Mouse (Mus musculus): ENCODE data around the gene Pi4k2a. TPM values are rescaled to one million over a fixed set of nuclear protein-coding genes. Genes with fewer than 3 reads are reported as not detected.

Pi4k2a gene
- polyA plus RNA-seq, 1 experiment: 37.5 TPM

GRCm38 (mm10) chr19:42166130-42166529 lies 75.9 kb downstream of the Pi4k2a start:
- Histone ChIP-seq H3ac (ENCODE audit: control insufficient read depth, insufficient read length) (no peak overlapping the region), H3K27me3 (ENCODE audit: control insufficient read depth, insufficient read depth, insufficient read length) (no peaks in the 10 kb centered on the region), H3K36me3 (ENCODE audit: control insufficient read depth, insufficient read depth) (no peaks in the 10 kb centered on the region), H3K4me3 (no peak overlapping the region), H3K4me2 (ENCODE audit: low read depth) (peak overlapping the region; percentile 84), H3K79me2 (ENCODE audit: control insufficient read depth, insufficient read depth) (peaks cover 5% of the 10 kb centered on the region)
- TF ChIP-seq MYOD1 (IDR thresholded peaks at IDR 0.05; ENCODE audit: control insufficient read depth in 1 of 3, insufficient read length in 2 of 3, low read depth in 2 of 3) (no peak), TCF3 (IDR thresholded peaks at IDR 0.05; ENCODE audit: insufficient read length, low read depth) (no peak), POLR2AphosphoS2 (IDR thresholded peaks at IDR 0.05; ENCODE audit: insufficient read length, low read depth) (no peak), E2F4 (IDR thresholded peaks at IDR 0.05; ENCODE audit: insufficient read depth) (no peak), MAX (IDR thresholded peaks at IDR 0.05; ENCODE audit: low read depth) (no peak), TCF12 (IDR thresholded peaks at IDR 0.05; ENCODE audit: insufficient read depth, poor library complexity, severe bottlenecking) (no peak), USF1 (IDR thresholded peaks at IDR 0.05; ENCODE audit: low read depth) (no peak), MYOG (IDR thresholded peaks at IDR 0.05; ENCODE audit: control insufficient read depth in 1 of 3, insufficient read depth in 1 of 3, insufficient read length in 2 of 3, low read depth in 2 of 3) (no peak), SRF (IDR thresholded peaks at IDR 0.05; ENCODE audit: control insufficient read depth, insufficient read length, low read depth) (no peak), CEBPB (IDR thresholded peaks at IDR 0.05; ENCODE audit: insufficient read depth, poor library complexity, severe bottlenecking) (no peak), POLR2A (IDR thresholded peaks at IDR 0.05; ENCODE audit: insufficient read length, low read depth) (no peak), REST (IDR thresholded peaks at IDR 0.05; ENCODE audit: insufficient read depth, insufficient read length) (no peak)

GRCm38 (mm10) chr19:42166766-42167165 lies 76.5 kb downstream of the Pi4k2a start:
- Histone ChIP-seq H3K36me3 (ENCODE audit: control insufficient read depth, insufficient read depth) (no peaks in the 10 kb centered on the region), H3K4me2 (ENCODE audit: low read depth) (no peak overlapping the region), H3ac (ENCODE audit: control insufficient read depth, insufficient read length) (no peak overlapping the region), H3K79me2 (ENCODE audit: control insufficient read depth, insufficient read depth) (peaks cover 7% of the 10 kb centered on the region), H3K4me3 (no peak overlapping the region), H3K27me3 (ENCODE audit: control insufficient read depth, insufficient read depth, insufficient read length) (no peaks in the 10 kb centered on the region)
- TF ChIP-seq USF1 (IDR thresholded peaks at IDR 0.05; ENCODE audit: low read depth) (no peak), POLR2AphosphoS2 (IDR thresholded peaks at IDR 0.05; ENCODE audit: insufficient read length, low read depth) (no peak)

- no peak overlapping the region for H3K4me3 ChIP-seq
- H3K79me2 ChIP-seq (ENCODE audit: control insufficient read depth, insufficient read depth): peaks cover 7% of the 10 kb centered on the region
- no peaks in the 10 kb centered on the region for H3K36me3 ChIP-seq (ENCODE audit: control insufficient read depth, insufficient read depth)
- H3K4me2 ChIP-seq (ENCODE audit: low read depth): no peak overlapping the region
- H3ac ChIP-seq (ENCODE audit: control insufficient read depth, insufficient read length): no peak overlapping the region
- TF ChIP-seq POLR2A (IDR thresholded peaks at IDR 0.05; ENCODE audit: insufficient read length, low read depth) (no peak), USF1 (IDR thresholded peaks at IDR 0.05; ENCODE audit: low read depth) (no peak), POLR2AphosphoS2 (IDR thresholded peaks at IDR 0.05; ENCODE audit: insufficient read length, low read depth) (no peak), SRF (IDR thresholded peaks at IDR 0.05; ENCODE audit: control insufficient read depth, insufficient read length, low read depth) (no peak), MYOD1 (IDR thresholded peaks at IDR 0.05; ENCODE audit: control insufficient read depth in 1 of 3, insufficient read length in 2 of 3, low read depth in 2 of 3) (no peak), REST (IDR thresholded peaks at IDR 0.05; ENCODE audit: insufficient read depth, insufficient read length) (no peak), E2F4 (IDR thresholded peaks at IDR 0.05; ENCODE audit: insufficient read depth) (no peak), MAX (IDR thresholded peaks at IDR 0.05; ENCODE audit: low read depth) (no peak), TCF12 (IDR thresholded peaks at IDR 0.05; ENCODE audit: insufficient read depth, poor library complexity, severe bottlenecking) (no peak), TCF3 (IDR thresholded peaks at IDR 0.05; ENCODE audit: insufficient read length, low read depth) (no peak), MYOG (IDR thresholded peaks at IDR 0.05; ENCODE audit: control insufficient read depth in 1 of 3, insufficient read depth in 1 of 3, insufficient read length in 2 of 3, low read depth in 2 of 3) (no peak), CEBPB (IDR thresholded peaks at IDR 0.05; ENCODE audit: insufficient read depth, poor library complexity, severe bottlenecking) (no peak)
- no peaks in the 10 kb centered on the region for H3K27me3 ChIP-seq (ENCODE audit: control insufficient read depth, insufficient read depth, insufficient read length)
Measured at GRCm38 (mm10) chr19:42167489-42167888, 77.2 kb downstream of the Pi4k2a start.

GRCm38 (mm10) chr19:42169322-42169975 lies 79.2 kb downstream of the Pi4k2a start:
- Histone ChIP-seq H3K27me3 (ENCODE audit: control insufficient read depth, insufficient read depth, insufficient read length) (no peaks in the 10 kb centered on the region), H3K4me3 (peak overlapping the region; percentile 62)

More at GRCm38 (mm10) chr19:42169322-42169975, 79.2 kb downstream of the Pi4k2a start:
- Histone ChIP-seq H3K79me2 (ENCODE audit: control insufficient read depth, insufficient read depth) (peaks cover 7% of the 10 kb centered on the region), H3K36me3 (ENCODE audit: control insufficient read depth, insufficient read depth) (no peaks in the 10 kb centered on the region), H3ac (ENCODE audit: control insufficient read depth, insufficient read length) (no peak overlapping the region), H3K4me2 (ENCODE audit: low read depth) (peak overlapping the region; percentile 68)
- TF ChIP-seq POLR2A (IDR thresholded peaks at IDR 0.05; ENCODE audit: insufficient read length, low read depth) (no peak), MYOD1 (IDR thresholded peaks at IDR 0.05; ENCODE audit: control insufficient read depth in 1 of 3, insufficient read length in 2 of 3, low read depth in 2 of 3) (no peak), MAX (IDR thresholded peaks at IDR 0.05; ENCODE audit: low read depth) (no peak), SRF (IDR thresholded peaks at IDR 0.05; ENCODE audit: control insufficient read depth, insufficient read length, low read depth) (no peak), TCF12 (IDR thresholded peaks at IDR 0.05; ENCODE audit: insufficient read depth, poor library complexity, severe bottlenecking) (no peak), TCF3 (IDR thresholded peaks at IDR 0.05; ENCODE audit: insufficient read length, low read depth) (no peak), MYOG (IDR thresholded peaks at IDR 0.05; ENCODE audit: control insufficient read depth in 1 of 3, insufficient read depth in 1 of 3, insufficient read length in 2 of 3, low read depth in 2 of 3) (no peak), USF1 (IDR thresholded peaks at IDR 0.05; ENCODE audit: low read depth) (no peak), POLR2AphosphoS2 (IDR thresholded peaks at IDR 0.05; ENCODE audit: insufficient read length, low read depth) (no peak), E2F4 (IDR thresholded peaks at IDR 0.05; ENCODE audit: insufficient read depth) (no peak), REST (IDR thresholded peaks at IDR 0.05; ENCODE audit: insufficient read depth, insufficient read length) (no peak), CEBPB (IDR thresholded peaks at IDR 0.05; ENCODE audit: insufficient read depth, poor library complexity, severe bottlenecking) (no peak)

All from myocyte (in vitro differentiated cells).